Mouse (Mus musculus): ENCODE data around the gene Nop9. TPM values are rescaled to one million over a fixed set of nuclear protein-coding genes. Genes with fewer than 3 reads are reported as not detected.
A peak's percentile ranks its signal among the peaks of the same experiment; 100 is the strongest.
"Not testable (repeated sequence)": the region's sequence is repeated elsewhere in the genome, so short reads cannot be mapped to it uniquely, and the experiment has no call there.

Nop9 gene
- polyA plus RNA-seq, 1 experiment, result 16.8 TPM

DNA sequence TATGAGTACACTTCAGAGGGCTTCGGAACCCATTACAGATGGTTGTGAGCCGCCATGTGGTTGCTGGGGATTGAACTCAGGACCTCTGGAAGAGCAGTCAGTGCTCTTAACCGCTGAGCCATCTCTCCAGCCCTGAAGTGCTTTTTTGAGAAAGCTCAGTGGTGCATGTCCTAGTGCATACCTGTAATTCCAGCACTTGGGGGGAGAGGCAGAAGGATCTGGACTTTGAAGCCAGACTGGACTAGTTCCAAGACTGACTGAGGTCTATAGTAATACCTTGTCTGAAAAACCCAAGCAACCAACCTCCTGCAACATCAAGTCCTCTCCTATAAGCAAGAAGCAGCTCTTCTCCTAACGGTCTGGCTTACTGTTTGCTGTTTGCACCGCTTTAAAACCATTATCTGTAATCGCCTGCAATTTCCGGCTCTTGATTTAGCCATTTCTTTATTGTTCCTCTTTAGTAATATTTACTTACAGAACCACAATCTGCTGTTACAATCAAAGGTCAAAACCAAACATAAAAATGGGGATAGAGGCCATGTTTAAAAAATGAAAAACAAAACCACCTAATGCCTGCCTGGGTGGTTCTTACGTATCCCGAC, 8.3 kb upstream of the Nop9 start:
- TF ChIP-seq POLR2A (IDR thresholded peaks at IDR 0.05; ENCODE audit: borderline replicate concordance, extremely low read depth, low read depth, low read length) (no peak), CTCF (IDR thresholded peaks at IDR 0.05; ENCODE audit: insufficient read depth, low read length) (no peak)
- H3K4me1 ChIP-seq (ENCODE audit: control insufficient read depth, insufficient read depth, low read length), result no peaks in the 10 kb centered on the region
- WGBS, result 62% methylated on average over 9 of the region's 9 CpGs
- no peak overlapping the region for H3K4me3 ChIP-seq (replicated peaks; ENCODE audit: extremely low read depth, low read depth, low read length)
- no peak for DNase-seq

GRCm38 (mm10) chr14:55743711-55744110, 1.8 kb upstream of the Nop9 start:
- H3K4me1 ChIP-seq (ENCODE audit: control insufficient read depth, insufficient read depth, low read length), result peaks cover 11% of the 10 kb centered on the region
- TF ChIP-seq CTCF (IDR thresholded peaks at IDR 0.05; ENCODE audit: insufficient read depth, low read length), result peak; percentile 98
- TF ChIP-seq POLR2A (IDR thresholded peaks at IDR 0.05; ENCODE audit: borderline replicate concordance, extremely low read depth, low read depth, low read length), result no peak
- H3K4me3 ChIP-seq (replicated peaks; ENCODE audit: extremely low read depth, low read depth, low read length), result peak overlapping the region; percentile 1
- DNase-seq, result peak; percentile 90
- 17% methylated on average over 10 of the region's 10 CpGs for WGBS

DNA sequence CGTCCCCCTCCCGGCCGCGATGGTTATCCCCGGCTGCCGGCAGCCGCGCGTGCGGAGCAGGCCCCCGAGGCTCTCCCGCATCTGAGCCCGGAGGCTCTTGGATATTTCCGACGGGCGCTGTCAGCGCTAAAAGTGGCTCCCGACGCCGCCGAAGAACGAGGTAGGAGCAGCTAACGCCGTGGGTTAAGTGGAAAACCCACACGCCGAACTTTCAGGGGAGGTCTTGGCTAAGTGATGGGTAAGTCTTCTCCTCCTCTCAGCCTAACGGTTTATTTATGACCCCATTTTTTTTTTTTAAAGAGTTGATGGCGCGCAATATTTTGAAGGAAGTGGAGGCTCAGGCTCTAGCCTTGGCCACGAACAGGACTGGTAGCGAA, 356 bp downstream of the Nop9 start:
- H3K4me1 ChIP-seq (ENCODE audit: control insufficient read depth, insufficient read depth, low read length), result peaks cover 11% of the 10 kb centered on the region
- TF ChIP-seq POLR2A (IDR thresholded peaks at IDR 0.05; ENCODE audit: borderline replicate concordance, extremely low read depth, low read depth, low read length) (no peak), CTCF (IDR thresholded peaks at IDR 0.05; ENCODE audit: insufficient read depth, low read length) (no peak)
- 0% methylated on average over 31 of the region's 31 CpGs for WGBS
- H3K4me3 ChIP-seq (replicated peaks; ENCODE audit: extremely low read depth, low read depth, low read length), result peak overlapping the region; percentile 86
- no peak for DNase-seq

DNA sequence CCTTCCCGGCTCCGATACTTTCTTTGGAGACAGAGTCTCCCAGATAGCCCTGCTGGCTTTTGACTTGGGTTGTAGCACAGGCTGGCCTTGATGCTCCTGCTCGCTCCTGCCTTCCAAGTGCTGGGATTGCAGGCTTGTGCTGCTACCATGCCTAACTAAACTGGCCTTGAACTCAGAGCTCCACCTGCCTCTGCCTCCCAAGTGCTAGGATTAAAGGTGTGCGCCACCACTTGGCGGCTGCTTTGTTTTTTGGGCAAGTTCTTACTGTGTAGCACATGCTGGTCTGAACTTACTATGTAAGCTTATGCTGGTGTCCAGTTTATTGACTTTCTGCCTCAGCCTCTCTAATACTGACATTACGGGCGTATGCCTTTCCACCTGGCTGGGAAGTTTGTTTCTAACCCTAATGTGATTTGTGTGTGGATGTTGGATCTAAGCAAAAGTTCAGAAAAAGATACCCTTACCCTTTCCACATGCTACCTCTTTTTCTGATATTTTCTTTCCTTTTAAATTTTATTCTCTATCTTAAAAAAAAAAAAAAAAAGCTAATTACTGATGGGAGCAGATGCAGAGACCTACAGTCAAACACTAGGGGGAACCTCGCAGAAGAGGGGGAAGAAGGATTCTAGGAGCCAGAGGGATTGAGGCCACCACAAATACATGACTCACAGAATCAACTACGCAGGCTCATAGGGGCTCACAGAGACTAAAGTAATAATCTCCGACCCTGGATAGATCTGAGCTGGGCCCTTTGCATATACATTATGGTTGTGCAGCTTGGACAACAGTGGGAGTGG, 1.8 kb downstream of the Nop9 start:
- H3K4me3 ChIP-seq (replicated peaks; ENCODE audit: extremely low read depth, low read depth, low read length), result no peak overlapping the region
- TF ChIP-seq POLR2A (IDR thresholded peaks at IDR 0.05; ENCODE audit: borderline replicate concordance, extremely low read depth, low read depth, low read length) (no peak), CTCF (IDR thresholded peaks at IDR 0.05; ENCODE audit: insufficient read depth, low read length) (no peak)
- WGBS, result 90% methylated on average over 10 of the region's 10 CpGs
- DNase-seq, result no peak
- peaks cover 11% of the 10 kb centered on the region for H3K4me1 ChIP-seq (ENCODE audit: control insufficient read depth, insufficient read depth, low read length)

GRCm38 (mm10) chr14:55757566-55757965, 12.1 kb downstream of the Nop9 start:
- no peak for DNase-seq
- Histone ChIP-seq H3K4me1 (ENCODE audit: control insufficient read depth, insufficient read depth, low read length) (peaks cover 4% of the 10 kb centered on the region; the same call in 1 of the 2 replicates), H3K4me3 (replicated peaks; ENCODE audit: extremely low read depth, low read depth, low read length) (no peak overlapping the region)
- 47% methylated on average over 6 of the region's 6 CpGs for WGBS
- TF ChIP-seq POLR2A (IDR thresholded peaks at IDR 0.05; ENCODE audit: borderline replicate concordance, extremely low read depth, low read depth, low read length) (no peak), CTCF (IDR thresholded peaks at IDR 0.05; ENCODE audit: insufficient read depth, low read length) (no peak)

DNA sequence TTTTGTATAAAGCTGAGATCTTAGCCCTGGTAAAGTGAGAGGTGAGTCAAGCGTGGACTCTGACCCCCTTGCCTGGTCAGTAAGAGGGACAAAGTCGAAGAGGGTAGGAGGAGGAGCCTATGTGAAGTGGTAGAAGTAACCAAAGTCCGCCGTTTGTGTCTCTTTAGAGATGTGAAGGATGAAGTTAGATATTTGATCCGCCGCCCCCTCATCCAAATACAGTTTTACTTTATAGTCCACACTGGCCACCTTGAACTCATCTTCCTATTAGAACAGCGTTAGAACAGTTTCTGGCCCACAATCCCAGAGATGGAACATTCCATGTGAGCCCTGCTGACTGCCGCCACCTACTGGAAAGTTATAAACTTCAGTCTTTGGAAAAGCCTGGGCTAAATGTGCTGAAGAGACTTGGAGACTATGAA, 12.9 kb downstream of the Nop9 start, which contains the start of gene Cideb:
Gene Cideb, minus strand, starts transcription at position 96 of the 422 bp plus-strand sequence.
- H3K4me1 ChIP-seq (ENCODE audit: control insufficient read depth, insufficient read depth, low read length), result peaks cover 7% of the 10 kb centered on the region; the same call in 1 of the 2 replicates
- 14% methylated on average over 8 of the region's 8 CpGs for WGBS
- TF ChIP-seq POLR2A (IDR thresholded peaks at IDR 0.05; ENCODE audit: borderline replicate concordance, extremely low read depth, low read depth, low read length) (no peak), CTCF (IDR thresholded peaks at IDR 0.05; ENCODE audit: insufficient read depth, low read length) (peak; percentile 56)
- DNase-seq, result no peak
- no peak within 1 kb of the TSS for H3K4me3 ChIP-seq (replicated peaks; ENCODE audit: extremely low read depth, low read depth, low read length)

DNA sequence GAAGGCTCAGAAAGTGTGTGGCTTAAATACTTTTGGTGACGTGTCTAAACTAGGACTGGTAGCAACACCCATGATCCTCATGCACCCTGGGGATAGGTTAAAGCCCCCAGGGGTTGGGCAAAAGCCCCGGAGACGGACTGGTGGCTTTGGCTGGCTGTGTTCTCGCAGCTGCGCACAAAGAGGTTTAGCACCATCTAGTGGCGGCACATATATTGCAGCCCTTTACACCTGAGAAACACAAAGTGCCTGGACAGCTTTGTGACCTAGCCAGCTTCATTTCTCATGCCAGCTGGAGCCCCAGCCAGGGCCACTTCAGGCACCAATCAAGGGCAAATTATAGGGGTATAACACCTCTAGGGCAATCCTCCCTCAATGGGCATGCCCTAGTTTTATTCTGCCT, 14.7 kb downstream of the Nop9 start:
- not testable (repeated sequence) for H3K4me1 ChIP-seq (ENCODE audit: control insufficient read depth, insufficient read depth, low read length); H3K4me3 ChIP-seq (replicated peaks; ENCODE audit: extremely low read depth, low read depth, low read length)
- WGBS, result 0% methylated on average over 6 of the region's 6 CpGs
- peak; percentile 66 for TF ChIP-seq CTCF (IDR thresholded peaks at IDR 0.05; ENCODE audit: insufficient read depth, low read length)
- peak; percentile 88 for DNase-seq

DNA sequence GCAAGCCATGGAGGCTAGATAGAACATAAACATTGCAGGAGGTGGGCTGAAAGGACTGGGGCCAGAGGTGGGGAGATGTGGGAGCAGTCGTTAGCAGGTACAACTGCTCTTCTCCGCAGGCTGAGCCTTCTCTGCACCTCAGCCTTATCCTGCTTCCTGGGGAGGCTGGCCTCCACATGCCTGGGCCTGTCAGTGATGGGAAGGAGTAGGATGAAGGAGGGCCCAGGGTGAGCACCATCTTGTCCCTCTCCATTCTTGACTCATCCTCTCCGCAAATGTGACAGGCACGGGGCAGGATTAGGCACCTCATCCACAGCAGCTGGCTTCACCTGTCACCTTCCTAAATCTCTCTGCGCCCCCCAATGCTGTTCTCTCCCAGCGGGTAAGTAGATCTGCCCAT, 15.7 kb downstream of the Nop9 start, which contains the start of gene Ltb4r2:
Gene Ltb4r2, plus strand, starts transcription at position 266 of the 400 bp plus-strand sequence.
- peaks cover 7% of the 10 kb centered on the region; the same call in 1 of the 2 replicates for H3K4me1 ChIP-seq (ENCODE audit: control insufficient read depth, insufficient read depth, low read length)
- no peak for TF ChIP-seq POLR2A (IDR thresholded peaks at IDR 0.05; ENCODE audit: borderline replicate concordance, extremely low read depth, low read depth, low read length)
- TF ChIP-seq CTCF (IDR thresholded peaks at IDR 0.05; ENCODE audit: insufficient read depth, low read length), result no peak
- WGBS, result 89% methylated on average over 6 of the region's 6 CpGs
- no peak for DNase-seq
- H3K4me3 ChIP-seq (replicated peaks; ENCODE audit: extremely low read depth, low read depth, low read length), result peak within 1 kb of the TSS; percentile 55

GRCm38 (mm10) chr14:55762001-55762821, 16.7 kb downstream of the Nop9 start:
- Histone ChIP-seq H3K4me1 (ENCODE audit: control insufficient read depth, insufficient read depth, low read length) (peaks cover 7% of the 10 kb centered on the region; the same call in 1 of the 2 replicates), H3K4me3 (replicated peaks; ENCODE audit: extremely low read depth, low read depth, low read length) (peak overlapping the region; percentile 55)
- WGBS, result 2% methylated on average over 77 of the region's 77 CpGs
- DNase-seq, result peak; percentile 60
- no peak for TF ChIP-seq CTCF (IDR thresholded peaks at IDR 0.05; ENCODE audit: insufficient read depth, low read length)
- TF ChIP-seq POLR2A (IDR thresholded peaks at IDR 0.05; ENCODE audit: borderline replicate concordance, extremely low read depth, low read depth, low read length), result no peak
